Mouse (Mus musculus) limb, embryonic 10.5 days (tissue): ENCODE data around the gene Angptl8. TPM values are rescaled to one million over a fixed set of nuclear protein-coding genes. Genes with fewer than 3 reads are reported as not detected.

Experiments
- microRNA-seq: library from miRNA; unstranded; fragments of <30 nt; microRNA quantifications from one replicate; pipeline ENCODE4, GENCODE M21; 2017
- polyA plus RNA-seq: library from polyadenylated mRNA; unstranded; fragments of >200 nt; fragmentation: Nextera tagmentation; extraction: Ambion mirVana; gene quantifications from 2 replicates; pipeline ENCODE4 v1.2.1, GENCODE M21; 2016

Angptl8 gene
- polyA plus RNA-seq, 1 experiment from 2014 or later = 1.6 TPM

Small RNA genes within 50 kb of the gene (microRNA-seq; reads per million reads assigned to microRNA genes)
- 12.3 reads per million, percentile 22 among the genes with 10 or more reads in this experiment for gene Mir7083

Other genes starting within 250 kb of the Angptl8 start
- 30.9 and 35.7 TPM in 2 replicates for gene Timm29, start 242.8 kb upstream of the Angptl8 start, polyA plus RNA-seq
- gene Yipf2, start 242.7 kb upstream of the Angptl8 start, polyA plus RNA-seq = 17.6 and 26.2 TPM in 2 replicates
- 169 and 171 TPM in 2 replicates for gene Smarca4, start 219.3 kb upstream of the Angptl8 start, polyA plus RNA-seq
- 55.2 and 57.3 TPM in 2 replicates for gene Ldlr, start 112.0 kb upstream of the Angptl8 start, polyA plus RNA-seq
- gene Spc24, start 75.2 kb upstream of the Angptl8 start, polyA plus RNA-seq = 225 and 232 TPM in 2 replicates
- 22.7 and 24.2 TPM in 2 replicates for gene Kank2, start 36.8 kb upstream of the Angptl8 start, polyA plus RNA-seq
- gene Dock6, start 17.1 kb downstream of the Angptl8 start, polyA plus RNA-seq = 46.0 and 52.0 TPM in 2 replicates
- 2.7 and 5.0 TPM in 2 replicates for gene Rab3d, start 82.7 kb downstream of the Angptl8 start, polyA plus RNA-seq
- 3.0 and 3.9 TPM in 2 replicates for gene Ccdc159, start 92.0 kb downstream of the Angptl8 start, polyA plus RNA-seq
- gene Tmem205, start 92.0 kb downstream of the Angptl8 start, polyA plus RNA-seq = 31.1 and 33.5 TPM in 2 replicates
- 6.4 and 7.8 TPM in 2 replicates for gene Plppr2, start 101.5 kb downstream of the Angptl8 start, polyA plus RNA-seq
- 7.3 and 8.2 TPM in 2 replicates for gene Swsap1, start 120.2 kb downstream of the Angptl8 start, polyA plus RNA-seq
- 7.6 and 8.2 TPM in 2 replicates for gene Epor, start 128.0 kb downstream of the Angptl8 start, polyA plus RNA-seq
- 5.1 and 5.7 TPM in 2 replicates for gene Rgl3, start 153.9 kb downstream of the Angptl8 start, polyA plus RNA-seq
- gene Ccdc151, start 167.1 kb downstream of the Angptl8 start, polyA plus RNA-seq = 2.0 TPM in 2 replicates
- gene Prkcsh, start 167.3 kb downstream of the Angptl8 start, polyA plus RNA-seq = 111 and 113 TPM in 2 replicates
- 0.06 and 0.10 TPM in 2 replicates for gene Elavl3, start 216.5 kb downstream of the Angptl8 start, polyA plus RNA-seq
- not detected in 2 replicates for gene Gm49318, start 235.7 kb downstream of the Angptl8 start, polyA plus RNA-seq
- gene Zfp653, start 235.9 kb downstream of the Angptl8 start, polyA plus RNA-seq = 11.0 TPM in 2 replicates
- 38.9 and 46.4 TPM in 2 replicates for gene Ecsit, start 249.9 kb downstream of the Angptl8 start, polyA plus RNA-seq